Mouse (Mus musculus) urinary bladder, adult 18-20 months (tissue): ENCODE results near the gene Fus.

Experiments
- DNase-seq, 2 experiments: peaks; one replicate each; pipeline ENCODE4 v3.0.0; 2022; ENCODE audit warnings: low spot score in 2 of 2, mixed read lengths in 2 of 2

The Fus gene

GRCm38 (mm10) chr7:127944614-127945013 lies 22.6 kb upstream of the Fus start:
- no peak for DNase-seq

- DNase-seq = no peak
Observed at GRCm38 (mm10) chr7:127946470-127947023, 20.7 kb upstream of the Fus start, which contains the start of gene Prss36. Gene Prss36, minus strand, starts transcription at chr7:127946725.

GRCm38 (mm10) chr7:127952864-127953581 lies 14.2 kb upstream of the Fus start:
- DNase-seq = no peak

GRCm38 (mm10) chr7:127959364-127959763 lies 7.9 kb upstream of the Fus start:
- no peak for DNase-seq

GRCm38 (mm10) chr7:127966371-127966918 lies 812 bp upstream of the Fus start:
- no peak for DNase-seq

GRCm38 (mm10) chr7:127967922-127968828 lies 918 bp downstream of the Fus start:
- DNase-seq = peak; percentile 59 to 61

GRCm38 (mm10) chr7:127974413-127974930 lies 7.2 kb downstream of the Fus start:
- no peak for DNase-seq

- no peak for DNase-seq
Observed at GRCm38 (mm10) chr7:127978856-127979255, 11.6 kb downstream of the Fus start.

GRCm38 (mm10) chr7:127980606-127981005 lies 13.3 kb downstream of the Fus start:
- DNase-seq = no peak

GRCm38 (mm10) chr7:127988904-127989303 lies 21.6 kb downstream of the Fus start:
- DNase-seq = no peak

GRCm38 (mm10) chr7:127991643-127992487 lies 24.6 kb downstream of the Fus start:
- DNase-seq = peak; percentile 42 to 61

- no peak for DNase-seq
Observed at GRCm38 (mm10) chr7:127992488-127993340, 25.5 kb downstream of the Fus start.

GRCm38 (mm10) chr7:127993341-127993977 lies 26.2 kb downstream of the Fus start, which contains the start of gene Pycard:
Gene Pycard, minus strand, starts transcription at chr7:127993867.
- DNase-seq = peak; percentile 62

GRCm38 (mm10) chr7:127999436-127999835 lies 32.2 kb downstream of the Fus start:
- DNase-seq = no peak

GRCm38 (mm10) chr7:128000068-128000950 lies 33.1 kb downstream of the Fus start:
- no peak for DNase-seq

- DNase-seq = no peak
Observed at GRCm38 (mm10) chr7:128003098-128003497, 35.8 kb downstream of the Fus start.

GRCm38 (mm10) chr7:128003688-128004087 lies 36.4 kb downstream of the Fus start, which contains the start of gene Trim72:
Gene Trim72, plus strand, starts transcription at chr7:128003949.
- DNase-seq = no peak

GRCm38 (mm10) chr7:128004150-128004486 lies 36.9 kb downstream of the Fus start:
- no peak for DNase-seq
